Mouse (Mus musculus): ENCODE measurements around the gene Olfr1373. TPM values are rescaled to one million over a fixed set of nuclear protein-coding genes. Genes with fewer than 3 reads are reported as not detected.
"Not testable (repeated sequence)": the region's sequence is repeated elsewhere in the genome, so short reads cannot be mapped to it uniquely, and the experiment has no call there.

The Olfr1373 gene
- total and polyA plus RNA-seq, 2 experiments from 2014 or later = not detected

GRCm38 (mm10) chr11:52128316-52129061 lies 16.8 kb downstream of the Olfr1373 start:
- H3K4me3 ChIP-seq (ENCODE audit: low read depth, low read length) = no peak overlapping the region
- no peak for DNase-seq (ENCODE audit: low spot score)
- no peak overlapping the region for H3K9ac ChIP-seq (replicated peaks; ENCODE audit: low read depth, low read length)
- TF ChIP-seq EP300 (IDR thresholded peaks at IDR 0.05; ENCODE audit: low read depth) (no peak), CTCF (IDR thresholded peaks at IDR 0.05; ENCODE audit: low read depth) (no peak)
- no peak overlapping the region for H3K4me2 ChIP-seq (ENCODE audit: low read depth, low read length)
- no peaks in the 10 kb centered on the region for H3K9me3 ChIP-seq (replicated peaks; ENCODE audit: control insufficient read depth, low read length)
- peaks cover 23% of the 10 kb centered on the region for H3K36me3 ChIP-seq (replicated peaks; ENCODE audit: control insufficient read depth, insufficient read depth, low read length)
- no peaks in the 10 kb centered on the region for H3K27me3 ChIP-seq (ENCODE audit: control insufficient read depth, insufficient read depth, low read length)
- H3K27ac ChIP-seq (ENCODE audit: low read depth) = peak overlapping the region; percentile 17; the same call in 1 of the 2 replicates
- H3K4me1 ChIP-seq (ENCODE audit: control insufficient read depth, insufficient read depth) = peaks cover 12% of the 10 kb centered on the region; the same call in 1 of the 2 replicates
- WGBS = 60% methylated on average over 5 of the region's 5 CpGs
- ATAC-seq (ENCODE audit: insufficient read depth, low read depth) = no peak

DNA sequence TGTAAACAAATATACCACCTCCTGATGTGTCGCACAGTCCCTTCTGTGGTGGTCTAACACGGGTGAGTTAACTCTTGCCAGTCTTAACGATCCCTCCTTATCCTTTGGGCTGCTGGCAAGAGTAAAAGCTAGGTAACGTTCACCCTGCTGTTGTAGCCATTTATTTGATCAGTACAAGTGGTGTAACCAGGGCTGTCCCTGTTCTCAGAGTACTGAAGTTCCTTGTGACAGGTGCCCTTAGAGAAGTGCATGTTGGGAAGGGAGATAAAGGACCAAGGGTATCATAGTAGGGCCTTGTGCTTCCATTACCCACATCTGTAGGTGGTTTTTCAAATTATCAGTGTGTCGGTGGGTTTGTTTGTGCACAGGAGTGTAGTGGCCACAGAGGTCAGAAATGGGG lies 17.6 kb downstream of the Olfr1373 start:
- no peak for TF ChIP-seq EP300 (IDR thresholded peaks at IDR 0.05; ENCODE audit: low read depth)
- TF ChIP-seq CTCF (IDR thresholded peaks at IDR 0.05; ENCODE audit: low read depth) = no peak
- 64% methylated on average over 5 of the region's 5 CpGs for WGBS
- no peak overlapping the region for H3K4me2 ChIP-seq (ENCODE audit: low read depth, low read length)
- peaks cover 30% of the 10 kb centered on the region for H3K36me3 ChIP-seq (replicated peaks; ENCODE audit: control insufficient read depth, insufficient read depth, low read length)
- no peaks in the 10 kb centered on the region for H3K9me3 ChIP-seq (replicated peaks; ENCODE audit: control insufficient read depth, low read length)
- no peaks in the 10 kb centered on the region for H3K27me3 ChIP-seq (ENCODE audit: control insufficient read depth, insufficient read depth, low read length)
- DNase-seq (ENCODE audit: low spot score) (no peak), ATAC-seq (ENCODE audit: insufficient read depth, low read depth) (no peak)
- no peak overlapping the region for H3K9ac ChIP-seq (replicated peaks; ENCODE audit: low read depth, low read length)
- H3K4me1 ChIP-seq (ENCODE audit: control insufficient read depth, insufficient read depth) = peaks cover 12% of the 10 kb centered on the region; the same call in 1 of the 2 replicates
- H3K4me3 ChIP-seq (ENCODE audit: low read depth, low read length) = no peak overlapping the region
- H3K27ac ChIP-seq (ENCODE audit: low read depth) = no peak overlapping the region

- ATAC-seq (ENCODE audit: insufficient read depth, low read depth) (no peak), DNase-seq (ENCODE audit: low spot score) (no peak)
- H3K4me2 ChIP-seq (ENCODE audit: low read depth, low read length) = no peak overlapping the region
- H3K27me3 ChIP-seq (ENCODE audit: control insufficient read depth, insufficient read depth, low read length) = no peaks in the 10 kb centered on the region
- H3K9me3 ChIP-seq (replicated peaks; ENCODE audit: control insufficient read depth, low read length) = no peaks in the 10 kb centered on the region
- TF ChIP-seq CTCF (IDR thresholded peaks at IDR 0.05; ENCODE audit: low read depth) (no peak), EP300 (IDR thresholded peaks at IDR 0.05; ENCODE audit: low read depth) (no peak)
- H3K4me1 ChIP-seq (ENCODE audit: control insufficient read depth, insufficient read depth) = peaks cover 12% of the 10 kb centered on the region; the same call in 1 of the 2 replicates
- H3K4me3 ChIP-seq (ENCODE audit: low read depth, low read length) = no peak overlapping the region
- no peak overlapping the region for H3K27ac ChIP-seq (ENCODE audit: low read depth)
- 70% methylated on average over 3 of the region's 3 CpGs for WGBS
- H3K36me3 ChIP-seq (replicated peaks; ENCODE audit: control insufficient read depth, insufficient read depth, low read length) = peaks cover 35% of the 10 kb centered on the region
- no peak overlapping the region for H3K9ac ChIP-seq (replicated peaks; ENCODE audit: low read depth, low read length)
Measured at GRCm38 (mm10) chr11:52127169-52127568, 18.2 kb downstream of the Olfr1373 start.

- Histone ChIP-seq H3K4me2 (ENCODE audit: low read depth, low read length) (no peak overlapping the region), H3K9ac (replicated peaks; ENCODE audit: low read depth, low read length) (no peak overlapping the region), H3K9me3 (replicated peaks; ENCODE audit: control insufficient read depth, low read length) (no peaks in the 10 kb centered on the region), H3K27me3 (ENCODE audit: control insufficient read depth, insufficient read depth, low read length) (no peaks in the 10 kb centered on the region), H3K27ac (ENCODE audit: low read depth) (no peak overlapping the region), H3K4me1 (ENCODE audit: control insufficient read depth, insufficient read depth) (no peaks in the 10 kb centered on the region; the same call in 1 of the 2 replicates), H3K4me3 (ENCODE audit: low read depth, low read length) (no peak overlapping the region), H3K36me3 (replicated peaks; ENCODE audit: control insufficient read depth, insufficient read depth, low read length) (peaks cover 61% of the 10 kb centered on the region)
- no peak for DNase-seq (ENCODE audit: low spot score)
- 93% methylated on average over 4 of the region's 4 CpGs for WGBS
- TF ChIP-seq CTCF (IDR thresholded peaks at IDR 0.05; ENCODE audit: low read depth) (no peak), EP300 (IDR thresholded peaks at IDR 0.05; ENCODE audit: low read depth) (no peak)
- ATAC-seq (ENCODE audit: insufficient read depth, low read depth) = no peak
Measured at GRCm38 (mm10) chr11:52124468-52124867, 20.9 kb downstream of the Olfr1373 start.

GRCm38 (mm10) chr11:52122045-52122444 lies 23.3 kb downstream of the Olfr1373 start:
- 87% methylated on average over 6 of the region's 6 CpGs for WGBS
- DNase-seq (ENCODE audit: low spot score) = no peak
- H3K4me3 ChIP-seq (ENCODE audit: low read depth, low read length) = no peak overlapping the region
- H3K27me3 ChIP-seq (ENCODE audit: control insufficient read depth, insufficient read depth, low read length) = no peaks in the 10 kb centered on the region
- ATAC-seq (ENCODE audit: insufficient read depth, low read depth) = no peak
- TF ChIP-seq EP300 (IDR thresholded peaks at IDR 0.05; ENCODE audit: low read depth) = no peak
- TF ChIP-seq CTCF (IDR thresholded peaks at IDR 0.05; ENCODE audit: low read depth) = no peak
- no peaks in the 10 kb centered on the region for H3K4me1 ChIP-seq (ENCODE audit: control insufficient read depth, insufficient read depth)
- H3K9ac ChIP-seq (replicated peaks; ENCODE audit: low read depth, low read length) = no peak overlapping the region
- H3K27ac ChIP-seq (ENCODE audit: low read depth) = no peak overlapping the region
- no peak overlapping the region for H3K4me2 ChIP-seq (ENCODE audit: low read depth, low read length)
- no peaks in the 10 kb centered on the region for H3K9me3 ChIP-seq (replicated peaks; ENCODE audit: control insufficient read depth, low read length)
- H3K36me3 ChIP-seq (replicated peaks; ENCODE audit: control insufficient read depth, insufficient read depth, low read length) = peaks cover 84% of the 10 kb centered on the region

GRCm38 (mm10) chr11:52120415-52120814 lies 24.9 kb downstream of the Olfr1373 start:
- peaks cover 95% of the 10 kb centered on the region for H3K36me3 ChIP-seq (replicated peaks; ENCODE audit: control insufficient read depth, insufficient read depth, low read length)
- ATAC-seq (ENCODE audit: insufficient read depth, low read depth); DNase-seq (ENCODE audit: low spot score); H3K4me2 ChIP-seq (ENCODE audit: low read depth, low read length); H3K4me1 ChIP-seq (ENCODE audit: control insufficient read depth, insufficient read depth); H3K9ac ChIP-seq (replicated peaks; ENCODE audit: low read depth, low read length); H3K27me3 ChIP-seq (ENCODE audit: control insufficient read depth, insufficient read depth, low read length); H3K4me3 ChIP-seq (ENCODE audit: low read depth, low read length); H3K27ac ChIP-seq (ENCODE audit: low read depth); H3K9me3 ChIP-seq (replicated peaks; ENCODE audit: control insufficient read depth, low read length): not testable (repeated sequence)
